Mouse (Mus musculus) adrenal gland (tissue): Measurements from ENCODE around the gene Bmpr2.
"Not testable (repeated sequence)": the region's sequence is repeated elsewhere in the genome, so short reads cannot be mapped to it uniquely, and the experiment has no call there.

Experiments used
- intact Hi-C: fragments of 180-260 bp; cut with DNase I; formaldehyde crosslinking; loops from one replicate; pipeline ENCODE4 v1.15.1; 2025
- long read RNA-seq, 2 experiments: library from polyadenylated mRNA; unstranded; transcript quantifications; one replicate each; pipeline ENCODE4 v2.0.0; 2020; ENCODE audit warnings: borderline replicate concordance in 1 of 2; ENCODE audit not compliant: insufficient replicate concordance in 1 of 2

The Bmpr2 gene
- long read RNA-seq, experiment 1, full-length matches to known transcripts, result 1 of 7 reads
- long read RNA-seq, experiment 1, partial matches to known transcripts, result 1 of 7 reads
- long read RNA-seq, experiment 1, other reads (novel, unspliced or antisense), result 5 of 7 reads
- long read RNA-seq, experiment 2, full-length matches to known transcripts, result 1 of 10 reads
- long read RNA-seq, experiment 2, partial matches to known transcripts, result 6 of 10 reads
- long read RNA-seq, experiment 2, other reads (novel, unspliced or antisense), result 3 of 10 reads

GRCm38 (mm10) chr1:59763164-59763768, at the start of gene Bmpr2:
Gene Bmpr2, plus strand, starts transcription at chr1:59763400.
- intact Hi-C loops, result loop anchor here (10.0 kb wide), 1 partner anchor 82 kb away; no protein-coding TSS in a partner anchor

DNA sequence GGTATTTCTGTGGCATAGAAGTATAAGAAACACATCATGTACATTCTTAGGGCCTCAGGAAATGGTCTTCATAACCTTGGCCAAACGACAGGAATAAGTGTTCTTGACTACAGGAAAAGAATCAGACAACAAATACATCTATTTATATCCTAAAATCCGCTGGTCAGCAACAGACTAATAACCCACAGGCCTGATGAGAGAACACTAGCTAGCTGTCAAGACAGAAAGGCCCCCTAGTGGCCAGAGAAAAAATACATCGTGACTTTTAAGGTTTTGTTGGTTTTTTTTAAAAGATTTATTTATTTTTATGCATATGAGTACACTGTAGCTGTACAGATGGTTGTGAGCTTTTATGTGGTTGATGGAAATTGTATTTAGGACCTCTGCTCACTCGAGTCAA, 43.3 kb upstream of the Bmpr2 start:
- intact Hi-C loops, result no loop called here

GRCm38 (mm10) chr1:59725661-59726060, 37.5 kb upstream of the Bmpr2 start:
- intact Hi-C loops, result no loop called here

- intact Hi-C loops, result no loop called here
Measured at GRCm38 (mm10) chr1:59730106-59730505, 33.1 kb upstream of the Bmpr2 start.

DNA sequence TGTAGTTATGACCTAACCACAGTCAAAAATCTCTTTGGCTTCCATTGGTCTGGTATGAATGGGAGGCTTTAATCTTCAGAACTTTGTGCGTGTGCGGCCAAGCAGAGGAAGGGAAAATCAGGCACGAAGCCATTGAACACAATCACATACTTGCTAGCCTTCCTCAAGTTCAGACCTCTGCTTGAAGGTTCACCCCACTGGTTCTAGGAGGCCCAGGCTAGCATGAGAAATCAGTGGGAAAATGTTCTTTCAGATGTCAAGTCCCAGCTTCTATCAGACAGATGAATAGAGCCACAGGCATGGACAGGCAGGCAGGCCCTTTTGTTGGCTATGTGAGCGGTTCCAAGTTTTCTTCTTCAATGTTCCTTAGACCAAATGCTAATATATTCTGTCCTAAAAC, 32.5 kb upstream of the Bmpr2 start:
- intact Hi-C loops, result no loop called here

DNA sequence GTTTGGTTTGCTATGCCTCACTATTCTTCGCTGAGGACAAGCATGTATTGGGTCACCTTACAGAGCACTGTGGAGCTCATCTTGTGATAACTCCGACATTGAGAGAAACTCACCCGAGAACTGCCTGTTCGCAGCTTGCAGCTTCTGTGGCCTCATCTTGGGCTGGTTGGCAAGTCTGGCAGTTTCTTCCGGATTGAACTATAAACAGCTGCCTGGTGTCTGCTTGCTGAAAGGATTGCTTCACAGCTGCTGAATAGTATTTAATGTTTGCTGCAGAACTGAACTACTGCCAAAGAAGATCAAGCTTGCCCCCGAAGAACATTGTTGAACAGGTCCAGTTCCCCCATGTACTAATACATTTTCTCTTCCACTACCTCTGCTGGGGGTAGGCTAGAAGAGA, 29.1 kb upstream of the Bmpr2 start:
- intact Hi-C loops, result no loop called here

DNA sequence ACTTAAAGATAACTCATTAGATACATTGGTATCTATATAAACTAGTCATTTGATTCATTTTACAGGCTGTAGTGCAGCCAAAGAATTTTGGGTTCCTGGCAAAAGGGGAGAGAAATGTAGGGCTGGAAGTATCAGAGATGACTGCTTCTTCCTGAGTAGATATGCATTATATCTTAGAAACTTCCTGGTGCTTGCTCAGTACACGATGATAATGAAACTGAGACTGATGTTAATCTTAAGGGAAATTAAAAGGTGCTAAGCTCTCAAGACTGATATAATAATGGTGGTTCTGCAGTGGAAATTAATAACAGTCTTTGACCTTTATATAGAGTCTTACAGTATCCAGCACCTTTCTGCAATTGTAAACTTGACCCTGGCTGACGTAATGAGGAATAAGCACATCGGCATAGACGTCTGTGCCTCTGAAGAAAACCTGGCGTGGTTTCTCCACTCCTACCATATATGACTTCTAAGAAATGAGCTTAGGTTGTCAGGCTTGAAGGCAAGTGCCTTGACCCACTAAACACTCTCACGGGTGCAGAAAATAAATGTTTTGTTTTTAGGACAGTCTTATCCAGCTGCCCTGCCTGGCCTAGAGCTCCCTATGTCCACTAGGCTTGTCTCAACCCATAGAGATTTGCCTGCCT, 24.3 kb upstream of the Bmpr2 start:
- intact Hi-C loops, result no loop called here

DNA sequence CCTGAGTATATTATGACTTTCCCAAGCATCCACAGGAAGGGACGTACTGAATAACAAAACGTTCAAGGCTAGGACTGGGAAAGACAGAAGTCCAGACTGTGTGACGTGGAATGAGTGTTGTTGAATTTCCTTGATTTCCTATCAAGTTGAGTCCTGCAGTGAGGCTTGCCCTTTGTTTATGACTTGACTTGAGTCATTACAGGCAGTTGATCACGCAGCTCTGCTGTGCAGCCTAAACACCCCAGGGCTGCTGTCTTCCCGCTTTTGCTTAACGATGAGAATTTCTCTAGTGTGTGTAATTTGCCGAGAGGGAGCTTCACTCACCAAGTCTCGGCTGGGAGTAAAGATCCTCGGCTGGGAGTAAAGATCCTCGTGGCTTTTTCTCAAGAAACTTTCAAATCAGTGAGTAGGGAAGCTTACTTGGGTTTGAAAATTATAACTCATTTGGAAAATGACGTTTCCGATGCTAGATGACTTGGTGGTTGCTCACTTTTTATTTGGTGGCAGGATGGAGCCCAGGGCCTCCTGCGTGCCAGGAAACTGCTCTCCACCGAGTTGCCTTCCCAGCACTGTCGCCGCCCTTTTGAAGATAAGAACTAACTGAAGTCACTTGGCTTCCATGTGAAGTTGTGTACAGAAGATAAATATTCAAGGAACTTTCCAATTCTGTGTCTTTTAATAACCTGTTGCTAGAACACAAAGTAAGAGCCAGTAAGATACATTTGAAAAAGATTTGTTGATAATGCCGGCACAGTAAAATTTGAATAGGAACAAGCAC, 23.4 kb upstream of the Bmpr2 start:
- intact Hi-C loops, result no loop called here

DNA sequence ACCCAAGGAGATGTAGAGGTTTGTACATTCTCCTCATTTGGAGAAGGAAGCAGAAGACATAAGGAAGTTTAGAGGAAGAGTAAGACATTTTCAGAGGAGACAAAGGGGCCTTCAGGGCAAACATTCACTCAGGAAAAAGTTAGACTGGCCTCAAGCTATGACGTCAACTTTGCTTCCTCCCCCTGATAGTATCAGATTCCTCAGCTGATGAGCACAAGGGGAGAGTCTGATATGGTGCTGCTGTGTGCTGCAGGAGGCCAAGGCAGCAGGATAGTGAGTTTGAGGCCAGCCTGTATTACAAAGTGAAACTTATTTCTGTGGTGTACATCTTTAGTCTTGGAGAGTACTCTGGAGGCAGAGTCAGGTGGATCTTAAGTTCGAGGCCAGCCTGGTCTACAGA, 14.2 kb upstream of the Bmpr2 start:
- intact Hi-C loops, result no loop called here

DNA sequence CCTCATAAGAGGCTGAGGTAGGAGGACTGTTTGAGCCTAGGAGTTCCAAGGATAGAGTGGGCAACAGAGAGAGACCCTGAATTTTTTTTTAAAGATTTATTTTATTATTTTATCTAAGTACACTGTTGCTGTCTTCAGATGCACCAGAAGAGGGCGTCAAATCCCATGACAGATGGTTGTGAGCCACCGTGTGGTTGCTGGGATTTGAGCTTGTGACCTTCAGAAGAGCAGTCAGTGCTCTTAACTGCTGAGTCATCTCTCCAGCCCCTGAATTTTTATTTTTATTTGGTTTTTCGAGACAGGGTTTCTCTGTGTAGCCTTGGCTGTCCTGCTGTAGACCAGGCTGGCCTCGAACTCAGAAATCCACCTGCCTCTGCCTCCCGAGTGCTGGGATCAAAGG, 13.5 kb upstream of the Bmpr2 start:
- intact Hi-C loops, result not testable (repeated sequence)

DNA sequence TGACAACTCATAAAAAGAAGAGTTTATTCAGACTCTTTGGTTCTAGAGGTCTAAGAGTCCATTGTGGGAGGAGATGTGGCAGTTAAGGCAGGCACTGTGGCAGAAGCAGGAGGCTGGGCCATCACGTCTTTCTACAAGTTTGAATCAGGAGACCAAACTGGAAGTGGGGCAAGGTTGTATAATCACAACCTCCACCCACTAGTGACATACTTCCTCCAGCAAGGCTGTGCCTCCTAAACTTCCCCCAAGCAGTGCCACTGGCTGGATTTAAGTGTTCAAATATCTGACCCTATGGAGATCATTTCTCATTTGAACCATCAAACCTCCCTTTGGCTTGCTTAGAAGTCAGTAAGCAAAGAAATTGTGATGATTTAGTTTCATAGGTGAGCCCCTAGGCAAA, 7.9 kb upstream of the Bmpr2 start:
- intact Hi-C loops, result no loop called here

DNA sequence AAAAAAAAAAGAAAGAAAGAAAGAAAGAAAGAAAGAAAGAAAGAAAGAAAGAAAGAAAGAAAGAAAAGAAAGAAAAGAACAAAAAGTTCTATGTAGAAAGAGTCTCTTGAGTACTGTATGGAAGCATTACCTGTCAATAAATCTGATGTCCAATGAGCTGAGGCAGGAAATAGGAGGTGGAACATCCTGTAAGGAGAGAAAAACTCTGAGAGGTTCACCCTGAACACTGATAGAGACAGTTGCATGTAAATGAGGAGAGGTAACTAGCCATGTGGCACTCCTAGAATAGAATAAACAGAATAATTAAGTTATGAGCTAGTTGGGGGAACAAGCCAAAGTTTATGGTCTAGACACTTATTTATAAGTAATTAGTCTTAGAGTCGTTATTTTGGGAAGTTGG, 4.9 kb upstream of the Bmpr2 start:
- intact Hi-C loops, result no loop called here

DNA sequence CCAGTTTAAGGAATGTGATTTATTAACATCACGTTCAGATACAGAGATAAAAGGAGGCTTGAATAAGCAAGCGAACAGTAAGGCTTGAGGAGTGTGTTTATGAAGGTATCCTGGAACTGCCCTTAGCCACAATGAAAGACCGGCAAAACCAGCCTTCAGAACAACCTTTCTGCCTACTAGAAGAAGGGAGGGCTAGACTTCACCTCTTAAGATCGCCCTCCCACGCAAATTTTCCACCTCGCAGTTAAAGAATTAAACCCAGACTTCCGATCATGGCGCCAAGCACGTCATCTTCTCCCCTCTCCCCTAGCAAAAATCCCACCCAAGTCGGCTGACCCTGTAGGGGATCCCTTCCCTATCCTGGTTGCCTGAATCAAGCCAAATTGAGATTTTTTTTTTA, 992 bp upstream of the Bmpr2 start:
- intact Hi-C loops, result loop anchor here (10.0 kb wide), 1 partner anchor 83 kb away; no protein-coding TSS in a partner anchor

DNA sequence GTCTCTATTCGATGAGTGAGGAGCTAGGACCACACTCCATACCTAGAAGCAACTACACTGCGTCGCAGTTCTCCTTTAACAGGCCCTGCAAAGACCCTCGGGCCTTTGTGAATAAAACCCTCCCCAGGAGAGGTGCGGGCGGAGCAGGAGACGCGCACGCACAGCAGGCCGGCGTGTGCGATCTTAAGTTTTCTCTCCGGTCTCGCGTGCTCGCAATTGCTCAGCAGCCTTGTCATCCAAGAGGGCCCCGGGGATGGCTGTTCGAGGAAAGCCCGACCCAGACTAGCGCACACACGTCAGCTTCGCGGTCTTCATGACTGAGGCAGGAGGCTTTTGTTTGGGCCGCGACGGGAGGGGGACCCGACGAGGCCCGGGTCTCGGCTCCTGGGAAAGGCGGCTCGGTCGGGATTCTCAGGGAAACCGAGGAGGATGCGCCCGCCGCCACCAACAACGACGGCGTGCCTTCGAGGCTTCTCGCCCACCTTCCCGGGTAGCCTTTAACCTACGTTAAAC, 493 bp upstream of the Bmpr2 start:
- intact Hi-C loops, result loop anchor here (10.0 kb wide), 1 partner anchor 82 kb away; no protein-coding TSS in a partner anchor

GRCm38 (mm10) chr1:59763781-59764251, 616 bp downstream of the Bmpr2 start:
- intact Hi-C loops, result loop anchor here (10.0 kb wide), 1 partner anchor 81 kb away; no protein-coding TSS in a partner anchor

DNA sequence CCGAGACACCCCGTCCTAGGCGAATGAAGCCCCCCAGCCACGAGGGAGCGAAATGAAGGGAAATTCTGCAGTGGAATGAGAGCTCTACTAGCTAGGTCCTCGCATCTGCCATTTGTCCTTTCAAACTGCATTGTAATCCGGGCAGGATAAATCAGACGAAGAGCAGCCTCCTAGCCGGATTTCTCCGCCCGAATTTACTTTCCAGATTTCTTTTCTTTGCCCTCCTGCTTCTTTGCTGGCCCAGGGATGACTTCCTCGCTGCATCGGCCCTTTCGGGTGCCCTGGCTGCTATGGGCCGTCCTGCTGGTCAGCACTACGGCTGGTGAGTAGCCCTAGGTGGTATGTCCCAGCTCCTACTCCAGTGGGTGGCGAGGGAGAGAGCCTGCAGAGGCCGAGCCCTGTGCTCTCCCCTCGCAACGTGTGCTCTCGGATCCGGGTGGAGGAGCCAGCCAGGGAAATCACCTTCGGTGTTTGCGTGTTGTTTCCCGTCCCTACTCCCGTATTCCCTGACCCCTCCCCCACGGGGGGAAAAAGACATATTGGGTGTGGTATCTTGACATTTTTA, 1.3 kb downstream of the Bmpr2 start:
- intact Hi-C loops, result loop anchor here (10.0 kb wide), 1 partner anchor 80 kb away; no protein-coding TSS in a partner anchor

DNA sequence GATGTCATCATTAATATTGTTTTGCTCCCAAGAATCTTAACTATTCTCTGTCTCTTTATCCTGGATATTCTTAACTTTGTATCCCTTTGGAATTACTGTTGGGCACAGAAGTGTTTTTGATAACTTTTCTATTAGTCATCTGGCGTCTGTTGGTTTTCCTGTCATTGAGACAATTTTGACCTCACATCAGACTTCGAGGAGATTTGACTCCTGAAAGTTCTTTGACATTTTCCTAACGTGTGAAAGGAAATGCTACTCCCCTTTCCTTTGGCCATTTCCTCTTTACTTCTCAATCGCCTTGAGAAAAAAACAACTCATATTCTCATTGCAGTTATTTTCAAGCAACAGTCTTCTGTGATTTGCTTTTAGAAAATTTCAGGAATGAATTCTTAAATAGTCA, 2.1 kb downstream of the Bmpr2 start:
- intact Hi-C loops, result loop anchor here (10.0 kb wide), 1 partner anchor 80 kb away; no protein-coding TSS in a partner anchor

GRCm38 (mm10) chr1:59766626-59767025, 3.4 kb downstream of the Bmpr2 start:
- intact Hi-C loops, result loop anchor here (10.0 kb wide), 1 partner anchor 78 kb away; no protein-coding TSS in a partner anchor

- intact Hi-C loops, result no loop called here
Measured at GRCm38 (mm10) chr1:59771871-59772270, 8.7 kb downstream of the Bmpr2 start.

DNA sequence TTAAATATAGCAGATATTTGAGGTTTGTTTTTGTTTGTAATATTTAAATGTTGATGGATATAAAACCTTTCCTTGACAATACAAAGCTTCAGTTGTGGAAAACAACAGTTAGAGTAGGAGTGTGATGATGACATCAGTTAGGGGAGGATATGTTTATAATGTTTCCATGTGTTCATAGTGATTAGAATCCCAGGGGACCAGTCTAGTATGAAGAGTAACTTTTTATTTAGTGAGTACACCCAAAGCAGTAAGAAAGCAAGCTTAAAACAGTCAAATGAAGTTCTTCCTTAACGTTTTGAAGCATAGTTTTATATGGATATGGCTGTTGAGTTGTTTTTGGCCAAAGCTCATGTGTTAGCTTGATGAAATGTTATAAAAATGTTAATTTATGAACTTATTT, 17.9 kb downstream of the Bmpr2 start:
- intact Hi-C loops, result no loop called here

DNA sequence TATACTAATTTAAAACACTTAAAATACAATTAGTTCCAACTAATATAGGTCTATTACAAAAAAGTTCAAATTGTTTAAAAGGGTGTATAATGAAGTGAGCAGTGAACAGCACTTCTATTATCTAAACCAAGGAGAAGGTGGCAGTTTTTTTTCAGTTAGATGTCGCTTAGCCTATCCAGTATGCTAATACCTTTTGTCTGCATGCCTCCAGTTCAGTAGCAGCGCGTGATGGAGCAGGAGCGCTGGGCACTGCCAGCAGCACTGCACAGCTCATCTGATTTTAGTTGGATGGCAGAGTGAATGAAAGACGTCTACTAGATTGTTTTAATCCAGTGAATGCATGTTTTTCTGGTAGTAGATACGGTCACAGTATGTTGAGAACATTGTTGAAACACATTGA, 25.8 kb downstream of the Bmpr2 start:
- intact Hi-C loops, result no loop called here
